Mouse (Mus musculus) CD4-positive, CD25-positive, alpha-beta regulatory T cell, adult 4 months (primary cell): ENCODE data around the gene Polr3b. TPM values are rescaled to one million over a fixed set of nuclear protein-coding genes. Genes with fewer than 3 reads are reported as not detected.

Experiments
- ATAC-seq: one replicate; pipeline ENCODE4 v1.8.0; 2017
- polyA plus RNA-seq, 2 experiments: library from polyadenylated mRNA; unstranded; fragments of 100-300 nt; shearing (Covaris generic); gene quantifications; one replicate each; pipeline ENCODE4 v1.2.1; 2017

Polr3b gene
- polyA plus RNA-seq, 2 experiments from 2014 or later, result 21.8 to 28.6 TPM

- no peak for ATAC-seq
Measured at GRCm38 (mm10) chr10:84711940-84712339, 89.8 kb downstream of the Polr3b start.

DNA sequence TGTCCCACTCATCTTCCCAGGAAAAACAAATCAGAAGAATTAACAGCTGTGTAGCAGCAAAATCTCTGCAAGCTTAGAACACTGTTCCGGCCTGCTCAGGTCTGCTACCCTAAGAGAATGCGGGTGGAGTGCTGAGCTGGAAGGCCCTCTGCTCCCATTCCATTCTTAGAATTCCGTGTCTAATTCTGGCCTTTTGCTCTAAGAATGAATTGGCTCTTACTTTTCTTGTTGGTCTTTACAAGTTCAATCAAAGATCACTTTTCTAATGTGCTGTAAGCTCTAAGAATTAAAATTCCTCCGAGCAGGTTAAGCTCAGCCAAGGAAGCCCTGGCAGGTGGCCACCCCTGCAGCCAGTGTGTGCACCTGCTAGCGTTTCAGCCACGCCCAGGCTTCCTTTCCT is 90.4 kb downstream of the Polr3b start:
- no peak for ATAC-seq

GRCm38 (mm10) chr10:84713043-84713442 is 91.0 kb downstream of the Polr3b start:
- no peak for ATAC-seq

GRCm38 (mm10) chr10:84715639-84716038 is 93.5 kb downstream of the Polr3b start:
- no peak for ATAC-seq

GRCm38 (mm10) chr10:84716581-84716980 is 94.5 kb downstream of the Polr3b start:
- ATAC-seq, result no peak

DNA sequence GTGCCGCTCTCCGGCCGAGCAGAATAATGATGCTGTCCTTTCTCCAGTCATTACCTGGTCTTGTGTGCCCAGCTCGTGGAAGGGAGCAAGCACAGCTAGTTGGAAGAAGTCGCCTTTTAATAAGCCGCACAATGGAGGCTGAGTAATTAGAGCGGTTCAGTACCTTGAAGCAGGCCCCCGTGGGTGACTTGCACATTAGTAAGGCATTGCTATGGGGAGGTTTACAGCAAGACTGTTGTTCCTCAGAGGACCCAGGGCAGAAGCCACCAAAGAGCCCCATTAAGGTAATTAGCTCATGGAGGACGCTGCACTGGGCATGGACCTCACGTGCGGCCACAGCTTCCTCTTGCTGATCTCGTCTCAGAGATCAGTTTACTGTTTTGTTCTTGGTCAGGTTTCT is 100.6 kb downstream of the Polr3b start:
- ATAC-seq, result no peak

DNA sequence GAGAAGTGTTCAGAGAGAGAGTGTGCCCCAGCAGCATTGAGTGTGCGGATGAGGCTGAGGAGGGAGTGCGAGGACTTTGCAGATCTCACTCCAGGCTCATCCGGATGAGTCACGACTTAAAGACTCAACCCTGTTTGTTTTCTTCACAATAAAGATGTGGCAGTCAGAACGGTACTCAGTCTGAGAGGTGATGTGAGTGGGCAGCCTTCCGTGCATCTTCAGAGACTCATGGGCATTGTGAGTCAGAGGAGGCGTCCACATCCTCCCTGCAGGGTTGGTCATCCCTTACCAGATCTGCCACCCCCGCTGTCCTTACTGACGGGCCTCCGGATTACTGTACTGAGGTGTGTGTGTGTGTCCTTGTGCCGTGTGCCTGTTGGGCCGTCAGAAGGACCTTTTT is 104.9 kb downstream of the Polr3b start:
- peak; percentile 80 for ATAC-seq

GRCm38 (mm10) chr10:84727760-84728159 is 105.7 kb downstream of the Polr3b start:
- no peak for ATAC-seq

- no peak for ATAC-seq
Measured at GRCm38 (mm10) chr10:84730078-84730477, 108.0 kb downstream of the Polr3b start.

- no peak for ATAC-seq
Measured at GRCm38 (mm10) chr10:84730956-84731355, 108.9 kb downstream of the Polr3b start.

- ATAC-seq, result no peak
Measured at GRCm38 (mm10) chr10:84733511-84733910, 111.4 kb downstream of the Polr3b start.

GRCm38 (mm10) chr10:84754851-84755785 is 133.0 kb downstream of the Polr3b start:
- ATAC-seq, result no peak

- no peak for ATAC-seq
Measured at GRCm38 (mm10) chr10:84755786-84756203, 133.7 kb downstream of the Polr3b start, which contains the start of gene Rfx4. Rfx4 (plus strand) TSS chr10:84756062.

DNA sequence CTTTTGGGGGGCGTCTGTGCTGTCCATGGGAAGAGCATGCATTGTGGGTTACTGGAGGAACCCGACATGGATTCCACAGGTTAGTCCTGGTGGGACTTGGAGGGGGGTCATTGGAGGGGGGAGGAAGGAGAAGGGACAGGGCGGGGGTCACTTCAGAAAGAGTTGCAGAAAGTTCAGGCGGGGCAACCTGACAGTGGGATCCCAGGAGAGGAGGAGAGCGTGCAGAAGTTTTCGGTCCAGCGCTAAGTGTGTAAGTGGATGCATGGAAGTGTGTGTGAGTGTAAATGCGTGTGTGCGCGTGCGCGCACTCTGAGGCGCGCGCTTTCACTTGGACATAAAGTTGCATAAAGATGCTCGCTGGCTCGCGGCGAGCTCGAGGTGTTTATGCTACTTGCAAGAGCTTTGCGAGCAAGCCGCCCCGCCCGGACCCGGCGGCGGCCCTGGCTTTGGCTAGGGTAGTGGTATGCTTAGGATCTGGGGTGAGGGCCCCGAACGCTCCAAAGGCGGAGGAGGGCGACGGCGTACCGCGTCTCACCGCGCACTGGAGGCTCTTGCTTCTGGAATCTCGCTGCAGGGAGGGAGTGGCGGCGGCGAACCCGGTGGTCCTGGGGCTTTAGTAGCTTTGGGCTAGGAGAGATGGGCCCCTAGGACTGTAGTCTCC is 134.5 kb downstream of the Polr3b start:
- ATAC-seq, result no peak

DNA sequence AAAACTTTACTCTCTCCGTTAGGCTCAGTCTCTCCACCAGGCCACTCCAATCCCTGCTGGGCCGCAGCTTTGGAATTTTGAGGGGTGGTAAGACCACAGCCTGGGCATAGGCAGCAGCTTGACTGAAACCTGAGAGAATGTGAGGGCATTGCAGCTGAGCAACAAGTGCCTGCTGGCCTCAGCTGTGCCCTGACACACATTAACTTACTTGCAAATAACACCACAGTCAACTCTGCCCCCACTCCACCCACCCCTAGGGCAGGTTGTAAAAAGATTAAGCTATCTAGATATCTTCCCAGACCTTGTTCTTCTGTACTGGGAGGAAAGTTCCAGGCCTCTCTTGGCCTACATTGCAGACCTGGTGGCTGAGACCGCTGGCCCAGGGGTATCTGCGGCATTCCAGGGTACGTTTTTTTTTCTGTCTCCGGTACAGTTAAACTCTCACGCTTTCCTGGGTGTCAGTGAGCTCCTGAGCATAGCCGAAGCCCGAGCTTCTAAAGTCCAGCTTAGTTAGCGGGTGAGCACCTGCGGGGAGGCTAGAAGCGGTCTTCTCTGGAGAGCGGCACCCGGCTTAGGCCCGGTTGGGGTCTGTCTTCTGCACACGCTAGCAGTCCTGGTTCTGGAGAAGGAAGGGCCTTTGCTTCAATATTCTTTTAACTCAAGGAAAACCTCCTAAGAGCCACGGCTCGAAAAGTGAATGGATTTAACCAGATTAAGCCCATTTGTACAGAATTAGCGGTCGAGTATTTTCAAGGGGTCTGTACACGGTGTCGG is 135.5 kb downstream of the Polr3b start:
- ATAC-seq, result no peak

- ATAC-seq, result no peak
Measured at GRCm38 (mm10) chr10:84758200-84758468, 136.0 kb downstream of the Polr3b start.

DNA sequence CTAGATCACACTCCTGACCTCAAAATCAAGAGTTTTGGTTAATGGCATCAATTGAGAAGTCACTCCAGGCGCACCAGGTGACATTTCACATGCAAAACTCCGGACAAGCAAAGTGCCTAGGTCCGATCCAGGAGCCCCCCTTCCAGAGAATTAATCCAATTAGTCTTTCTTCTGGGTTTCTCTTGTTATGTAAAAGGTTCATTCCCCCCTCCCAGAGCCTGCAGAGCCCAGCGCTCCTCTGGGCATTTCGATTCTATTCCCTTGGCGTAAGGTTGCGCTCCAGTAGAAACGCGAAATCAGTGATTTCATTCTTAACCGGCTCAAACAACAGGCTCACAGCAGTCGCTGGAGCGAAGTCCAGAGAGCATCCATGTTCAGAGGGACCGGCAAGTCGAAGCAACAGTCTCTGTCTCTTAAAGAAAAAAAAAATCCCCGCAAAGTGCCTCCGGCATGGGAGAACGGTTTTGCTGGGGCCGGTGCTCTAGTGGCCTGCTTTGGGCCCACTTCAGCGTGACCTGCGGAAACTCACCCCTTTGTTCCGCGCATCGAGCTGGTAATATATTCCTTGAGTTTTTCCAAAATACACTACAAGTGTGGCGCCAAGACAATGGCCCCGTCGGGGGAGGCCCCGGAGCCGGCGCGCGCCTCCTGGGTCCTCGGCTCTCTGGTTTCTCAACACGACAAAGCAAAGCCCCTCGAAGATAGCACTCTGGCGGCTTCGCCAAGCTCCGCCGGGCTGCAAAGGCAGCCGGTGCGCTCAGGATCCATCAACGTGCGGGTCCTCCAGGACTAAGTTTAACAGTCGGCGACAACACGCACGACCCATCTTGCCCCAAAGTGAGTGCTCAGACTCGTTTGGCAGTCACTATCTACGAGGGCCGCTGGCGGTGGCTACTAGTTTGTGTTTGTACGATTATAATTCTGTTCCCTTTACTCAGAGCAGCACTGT is 136.7 kb downstream of the Polr3b start:
- ATAC-seq, result no peak

GRCm38 (mm10) chr10:84759511-84760117 is 137.5 kb downstream of the Polr3b start:
- no peak for ATAC-seq

GRCm38 (mm10) chr10:84760118-84761111 is 138.3 kb downstream of the Polr3b start:
- no peak for ATAC-seq

DNA sequence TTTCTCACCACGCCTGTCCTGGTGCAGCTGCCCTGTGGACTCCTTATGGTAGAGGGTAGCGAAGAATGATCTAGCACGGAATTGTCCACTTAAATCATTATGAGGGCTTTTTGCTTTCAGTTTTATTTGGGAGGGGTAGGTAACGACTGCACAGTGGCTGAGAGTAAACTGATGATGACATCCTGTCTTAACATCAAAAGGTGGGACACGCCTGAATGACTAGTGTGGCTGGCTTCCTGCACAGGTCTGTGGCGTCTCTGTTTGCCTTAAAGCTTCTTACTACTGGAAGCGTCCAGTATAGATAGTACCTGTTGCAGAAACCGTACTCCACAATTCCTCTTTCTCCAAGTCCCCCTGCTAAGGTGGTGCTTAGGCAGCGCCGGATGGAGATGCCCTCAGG is 146.7 kb downstream of the Polr3b start:
- ATAC-seq, result peak; percentile 97
